Mouse (Mus musculus): ENCODE data around the gene Enpep.

DNA sequence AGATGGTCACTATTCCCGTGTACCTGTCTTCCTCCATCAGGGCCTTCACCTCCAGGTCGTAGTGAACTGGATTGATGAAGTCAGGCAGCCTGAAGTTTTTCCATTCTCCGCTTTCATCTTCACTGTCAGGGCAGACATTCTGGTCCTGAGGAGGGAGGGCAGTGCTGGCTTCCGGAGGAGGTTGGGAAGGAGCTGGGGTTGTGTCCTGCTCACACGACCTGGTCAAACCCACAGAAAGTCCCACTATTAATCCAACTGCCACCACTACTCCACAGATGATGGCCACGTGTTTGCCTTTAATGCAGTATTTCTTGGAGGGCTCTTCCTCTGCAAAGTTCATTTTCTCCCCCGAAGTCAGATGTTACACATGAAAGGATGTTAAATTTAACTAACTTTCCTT is 378 bp downstream of the Enpep start:
- TF ChIP-seq MAFK (IDR thresholded peaks at IDR 0.05; ENCODE audit: insufficient replicate concordance, low read length) (no peak), RCOR1 (conservative IDR thresholded peaks at IDR 0.05; ENCODE audit: low read depth, low read length) (no peak), POLR2A (IDR thresholded peaks at IDR 0.05; ENCODE audit: low read depth, low read length) (no peak), ETS1 (conservative IDR thresholded peaks at IDR 0.05; ENCODE audit: low read depth, low read length) (no peak), EP300 (IDR thresholded peaks at IDR 0.05; ENCODE audit: low read length) (no peak), CHD1 (IDR thresholded peaks at IDR 0.05; ENCODE audit: low read depth, low read length) (no peak), SIN3A (IDR thresholded peaks at IDR 0.05; ENCODE audit: low read length) (no peak)
